Mouse (Mus musculus) lung, postnatal 14 days (tissue): Measurements from ENCODE around the gene Hoxa2.

Experiments used
- DNase-seq: peaks from one replicate; pipeline ENCODE4 v3.0.0; 2021

Hoxa2 gene

GRCm38 (mm10) chr6:52178918-52179665, 14.5 kb upstream of the Hoxa2 start:
- no peak for DNase-seq

GRCm38 (mm10) chr6:52177806-52178205, 13.2 kb upstream of the Hoxa2 start:
- DNase-seq, result no peak

- DNase-seq, result no peak
Measured at GRCm38 (mm10) chr6:52177061-52177735, 12.6 kb upstream of the Hoxa2 start, which contains the start of gene 5730596B20Rik. Gene 5730596B20Rik (plus strand): TSS chr6:52177498.

GRCm38 (mm10) chr6:52176391-52176790, 11.8 kb upstream of the Hoxa2 start:
- no peak for DNase-seq

GRCm38 (mm10) chr6:52175864-52176263, 11.2 kb upstream of the Hoxa2 start:
- peak; percentile 75 for DNase-seq

- DNase-seq, result no peak
Measured at GRCm38 (mm10) chr6:52174968-52175751, 10.5 kb upstream of the Hoxa2 start.

- no peak for DNase-seq
Measured at GRCm38 (mm10) chr6:52173648-52174047, 9.0 kb upstream of the Hoxa2 start.

- peak; percentile 93 for DNase-seq
Measured at GRCm38 (mm10) chr6:52172501-52172900, 7.9 kb upstream of the Hoxa2 start.

GRCm38 (mm10) chr6:52171938-52172337, 7.3 kb upstream of the Hoxa2 start:
- no peak for DNase-seq

GRCm38 (mm10) chr6:52171331-52171730, 6.7 kb upstream of the Hoxa2 start:
- no peak for DNase-seq

- no peak for DNase-seq
Measured at GRCm38 (mm10) chr6:52170898-52171223, 6.2 kb upstream of the Hoxa2 start.

GRCm38 (mm10) chr6:52170166-52170897, 5.7 kb upstream of the Hoxa2 start:
- DNase-seq, result no peak

- no peak for DNase-seq
Measured at GRCm38 (mm10) chr6:52169499-52170165, 5.0 kb upstream of the Hoxa2 start.

- no peak for DNase-seq
Measured at GRCm38 (mm10) chr6:52168191-52169055, 3.8 kb upstream of the Hoxa2 start.

- no peak for DNase-seq
Measured at GRCm38 (mm10) chr6:52167736-52168161, 3.1 kb upstream of the Hoxa2 start.

- no peak for DNase-seq
Measured at GRCm38 (mm10) chr6:52167176-52167575, 2.5 kb upstream of the Hoxa2 start.

GRCm38 (mm10) chr6:52166431-52167077, 1.9 kb upstream of the Hoxa2 start:
- no peak for DNase-seq

GRCm38 (mm10) chr6:52165441-52166370, 1.1 kb upstream of the Hoxa2 start:
- DNase-seq, result no peak

- DNase-seq, result peak; percentile 38
Measured at GRCm38 (mm10) chr6:52164051-52164625, 493 bp downstream of the Hoxa2 start.
